Mouse (Mus musculus): Measurements from ENCODE around the gene Chst10. TPM values are rescaled to one million over a fixed set of nuclear protein-coding genes. Genes with fewer than 3 reads are reported as not detected.

Chst10 gene
- total and polyA plus RNA-seq, 3 experiments, result 0.31 to 0.43 TPM; not detected in 1

- TF ChIP-seq ZC3H11A (IDR thresholded peaks at IDR 0.05; ENCODE audit: low read depth, low read length), result no peak
Observed at GRCm38 (mm10) chr1:38852250-38852649, 45.7 kb downstream of the Chst10 start (continued).

- peaks cover 34 to 43% of the 10 kb centered on the region in 2 experiments for H3K4me1 ChIP-seq (ENCODE audit: control insufficient read depth in 1 of 2, insufficient read depth in 2 of 2, low read length in 2 of 2)
Observed at GRCm38 (mm10) chr1:38850650-38851049, 47.3 kb downstream of the Chst10 start.

GRCm38 (mm10) chr1:38848451-38849289 lies 49.3 kb downstream of the Chst10 start:
- Histone ChIP-seq H3K79me2 (ENCODE audit: control insufficient read depth, insufficient read depth, low read length, poor library complexity) (no peaks in the 10 kb centered on the region), H3K27me3 (ENCODE audit: control insufficient read depth in 1 of 2, insufficient read depth in 2 of 2, low read length in 2 of 2) (no peaks in the 10 kb centered on the region), H3K4me3 (ENCODE audit: control insufficient read depth in 1 of 2, insufficient read depth in 1 of 2, low read depth in 2 of 2, low read length in 2 of 2) (no peak overlapping the region), H3K9ac (ENCODE audit: control insufficient read depth, low read depth, low read length, poor library complexity, severe bottlenecking) (no peak overlapping the region), H3K4me1 (ENCODE audit: control insufficient read depth in 1 of 2, insufficient read depth in 2 of 2, low read length in 2 of 2) (peaks cover 36 to 42% of the 10 kb centered on the region in 2 experiments), H3K9me3 (replicated peaks; ENCODE audit: insufficient read depth, low read length) (no peaks in the 10 kb centered on the region), H3K36me3 (ENCODE audit: control insufficient read depth in 1 of 2, insufficient read depth in 2 of 2, low read length in 2 of 2) (peaks cover 0 to 36% of the 10 kb centered on the region in 2 experiments; a peak in 2 of 4 replicates), H3K27ac (ENCODE audit: control insufficient read depth, low read depth, low read length) (no peak overlapping the region)
- DNase-seq (ENCODE audit: low read depth, low spot score), result no peak
- TF ChIP-seq USF1 (IDR thresholded peaks at IDR 0.05; ENCODE audit: low read depth, low read length), result no peak
- no peak for TF ChIP-seq MYB (IDR thresholded peaks at IDR 0.05; ENCODE audit: low read depth, low read length)
- TF ChIP-seq MXI1 (IDR thresholded peaks at IDR 0.05; ENCODE audit: low read depth, low read length), result no peak
- TF ChIP-seq JUND (IDR thresholded peaks at IDR 0.05; ENCODE audit: low read depth, low read length), result no peak
- TF ChIP-seq ZNF384 (IDR thresholded peaks at IDR 0.05; ENCODE audit: low read depth, low read length), result no peak
- TF ChIP-seq TCF12 (IDR thresholded peaks at IDR 0.05; ENCODE audit: low read depth, low read length), result peak; percentile 25; the same call in 1 of the 2 replicates
- no peak for TF ChIP-seq MEF2A (IDR thresholded peaks at IDR 0.05; ENCODE audit: extremely low read depth, insufficient replicate concordance, low read depth, low read length, poor library complexity, severe bottlenecking)
- no peak for TF ChIP-seq UBTF (IDR thresholded peaks at IDR 0.05; ENCODE audit: borderline replicate concordance, insufficient read depth, low read depth, low read length)
- TF ChIP-seq TAL1 (IDR thresholded peaks at IDR 0.05; ENCODE audit: low read length), result no peak
- TF ChIP-seq MAFK (IDR thresholded peaks at IDR 0.05; ENCODE audit: borderline replicate concordance, low read depth, low read length), result no peak
- TF ChIP-seq ZKSCAN1 (IDR thresholded peaks at IDR 0.05; ENCODE audit: low read depth, low read length), result no peak
- no peak for TF ChIP-seq CHD1 (IDR thresholded peaks at IDR 0.05; ENCODE audit: low read depth, low read length)
- no peak for TF ChIP-seq POLR2A (IDR thresholded peaks at IDR 0.05; ENCODE audit: control insufficient read depth in 1 of 2, insufficient read depth in 1 of 2, low read depth in 1 of 2, low read length in 2 of 2, poor library complexity in 1 of 2)
- no peak for TF ChIP-seq TBP (IDR thresholded peaks at IDR 0.05; ENCODE audit: low read depth, low read length)
- TF ChIP-seq BHLHE40 (IDR thresholded peaks at IDR 0.05; ENCODE audit: borderline replicate concordance, low read depth, low read length), result no peak
- TF ChIP-seq POLR2AphosphoS2 (IDR thresholded peaks at IDR 0.05; ENCODE audit: low read length), result no peak
- peak; percentile 39; the same call in 1 of the 2 replicates for TF ChIP-seq ETS1 (IDR thresholded peaks at IDR 0.05; ENCODE audit: low read depth, low read length)
- no peak for TF ChIP-seq GABPA (IDR thresholded peaks at IDR 0.05; ENCODE audit: low read depth, low read length)
- peak in 1 of 2 experiments; percentile 42; a peak in 1 of 4 replicates for TF ChIP-seq EP300 (IDR thresholded peaks at IDR 0.05; ENCODE audit: low read depth in 1 of 2, low read length in 2 of 2)
- no peak for TF ChIP-seq KAT2A (conservative IDR thresholded peaks at IDR 0.05; ENCODE audit: low read depth, low read length)
- TF ChIP-seq MAX (IDR thresholded peaks at IDR 0.05; ENCODE audit: low read length), result no peak

More at GRCm38 (mm10) chr1:38850650-38851049, 47.3 kb downstream of the Chst10 start:
- Histone ChIP-seq H3K27ac (ENCODE audit: control insufficient read depth, low read depth, low read length) (peak overlapping the region; percentile 69), H3K4me3 (ENCODE audit: control insufficient read depth in 1 of 2, insufficient read depth in 1 of 2, low read depth in 2 of 2, low read length in 2 of 2) (no peak overlapping the region), H3K79me2 (ENCODE audit: control insufficient read depth, insufficient read depth, low read length, poor library complexity) (no peaks in the 10 kb centered on the region), H3K36me3 (ENCODE audit: control insufficient read depth in 1 of 2, insufficient read depth in 2 of 2, low read length in 2 of 2) (peaks cover 0 to 36% of the 10 kb centered on the region in 2 experiments; a peak in 2 of 4 replicates), H3K27me3 (ENCODE audit: control insufficient read depth in 1 of 2, insufficient read depth in 2 of 2, low read length in 2 of 2) (no peaks in the 10 kb centered on the region), H3K9me3 (replicated peaks; ENCODE audit: insufficient read depth, low read length) (no peaks in the 10 kb centered on the region), H3K9ac (ENCODE audit: control insufficient read depth, low read depth, low read length, poor library complexity, severe bottlenecking) (no peak overlapping the region)
- DNase-seq (ENCODE audit: low read depth, low spot score), result peak; percentile 43
- TF ChIP-seq GATA1 (IDR thresholded peaks at IDR 0.05; ENCODE audit: low read depth, low read length) (peak; percentile 87), POLR2AphosphoS5 (IDR thresholded peaks at IDR 0.05; ENCODE audit: borderline replicate concordance, low read depth, low read length) (no peak), POLR2A (IDR thresholded peaks at IDR 0.05; ENCODE audit: control insufficient read depth in 1 of 2, insufficient read depth in 1 of 2, low read depth in 1 of 2, low read length in 2 of 2, poor library complexity in 1 of 2) (no peak), RCOR1 (IDR thresholded peaks at IDR 0.05; ENCODE audit: low read depth, low read length) (0 out of 2 replicates have a peak, but pooled peaks have one; percentile 34), MAX (IDR thresholded peaks at IDR 0.05; ENCODE audit: low read length) (no peak), EP300 (IDR thresholded peaks at IDR 0.05; ENCODE audit: low read depth in 1 of 2, low read length in 2 of 2) (peak; percentile 79 to 89), MYB (IDR thresholded peaks at IDR 0.05; ENCODE audit: low read depth, low read length) (0 out of 2 replicates have a peak, but pooled peaks have one; percentile 28), TAL1 (IDR thresholded peaks at IDR 0.05; ENCODE audit: low read length) (0 out of 2 replicates have a peak, but pooled peaks have one; percentile 17), SIN3A (IDR thresholded peaks at IDR 0.05; ENCODE audit: low read length) (peak; percentile 71), ETS1 (IDR thresholded peaks at IDR 0.05; ENCODE audit: low read depth, low read length) (peak; percentile 69; the same call in 1 of the 2 replicates), TCF12 (IDR thresholded peaks at IDR 0.05; ENCODE audit: low read depth, low read length) (peak; percentile 88)
